Mouse (Mus musculus): ENCODE results near the gene Negr1.

Negr1 gene

DNA sequence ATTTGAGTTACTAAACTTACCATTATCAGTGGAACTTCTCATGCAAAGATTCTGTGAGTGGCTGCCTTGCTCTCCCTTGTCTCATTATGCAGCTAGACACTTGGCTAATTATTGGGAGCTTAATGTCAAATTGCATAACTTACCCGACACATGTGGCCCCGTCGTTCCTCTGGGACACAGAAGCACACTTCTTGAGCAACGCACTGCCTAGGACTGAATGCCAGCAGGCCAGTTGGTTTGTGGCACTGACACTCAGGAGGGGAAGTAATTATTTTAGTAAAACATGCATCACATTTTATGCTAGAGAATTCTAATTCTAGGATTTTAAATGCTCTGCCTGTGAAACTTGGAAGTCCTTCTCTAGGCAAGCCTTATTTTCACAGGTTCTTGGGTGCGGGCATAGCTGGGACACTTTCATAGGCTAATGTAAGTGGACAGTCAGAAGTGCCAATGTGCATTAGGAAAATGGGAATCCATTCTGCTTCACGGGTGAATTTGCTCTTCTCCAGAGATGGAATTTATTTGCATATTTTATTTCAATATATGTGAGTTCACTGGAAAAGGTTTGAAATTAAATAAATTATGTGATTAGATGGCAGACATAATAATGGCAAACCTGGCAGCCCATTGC, 234.6 kb downstream of the Negr1 start:
- DNase-seq (ENCODE audit: low read depth) = no peak

GRCm38 (mm10) chr3:156799228-156799627, 237.6 kb downstream of the Negr1 start:
- DNase-seq (ENCODE audit: low read depth) = no peak

GRCm38 (mm10) chr3:156809836-156810235, 248.2 kb downstream of the Negr1 start:
- no peak for DNase-seq (ENCODE audit: low read depth)

DNA sequence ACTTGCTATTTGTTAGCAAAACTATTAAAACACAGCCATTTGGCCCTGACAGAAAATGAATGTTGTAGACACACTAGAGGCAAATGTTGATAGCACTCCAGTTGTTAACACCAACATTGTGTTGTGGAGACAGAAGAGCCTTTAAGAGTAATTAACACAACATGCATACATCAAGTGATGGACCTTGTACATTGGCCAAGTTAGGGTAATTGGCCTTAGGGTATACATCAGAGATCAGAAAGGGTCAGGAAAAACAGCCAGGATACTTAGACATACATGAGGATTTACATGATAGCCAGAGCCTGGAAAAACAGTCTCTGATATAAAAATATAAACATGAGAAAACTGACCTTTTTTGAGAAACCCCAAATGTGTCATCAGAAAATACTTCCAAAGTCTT, 255.3 kb downstream of the Negr1 start:
- no peak for DNase-seq (ENCODE audit: low read depth)

- no peak for DNase-seq (ENCODE audit: low read depth)
These were observed 255.9 kb downstream of the Negr1 start for GRCm38 (mm10) chr3:156817452-156817851.

GRCm38 (mm10) chr3:156823039-156823438, 261.4 kb downstream of the Negr1 start:
- DNase-seq (ENCODE audit: low read depth) = no peak

- DNase-seq (ENCODE audit: low read depth) = no peak
These were observed 272.3 kb downstream of the Negr1 start for GRCm38 (mm10) chr3:156833920-156834319.

- no peak for DNase-seq (ENCODE audit: low read depth)
These were observed 277.0 kb downstream of the Negr1 start for GRCm38 (mm10) chr3:156838550-156838949.

- no peak for DNase-seq (ENCODE audit: low read depth)
These were observed 286.8 kb downstream of the Negr1 start for GRCm38 (mm10) chr3:156848385-156848784.

GRCm38 (mm10) chr3:156851921-156852320, 290.3 kb downstream of the Negr1 start:
- DNase-seq (ENCODE audit: low read depth) = no peak

GRCm38 (mm10) chr3:156870239-156870921, 308.8 kb downstream of the Negr1 start:
- no peak for DNase-seq (ENCODE audit: low read depth)

DNA sequence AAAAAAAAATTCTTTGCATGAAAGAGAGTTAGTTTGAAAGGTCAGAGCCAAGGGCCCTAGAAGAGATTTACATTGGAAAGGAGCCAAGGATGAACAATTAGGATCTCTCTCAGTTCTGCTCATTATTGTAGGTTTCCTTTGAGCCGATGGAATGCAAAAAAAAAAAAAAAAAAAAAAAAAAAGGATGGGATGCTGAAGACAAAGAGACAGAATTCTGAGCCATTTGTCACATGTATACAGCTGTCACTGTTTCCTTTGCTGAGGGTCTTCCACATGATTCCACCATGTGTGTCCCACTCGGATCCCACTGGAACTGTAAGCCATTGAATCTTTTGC, 309.3 kb downstream of the Negr1 start:
- no peak for DNase-seq (ENCODE audit: low read depth)

DNA sequence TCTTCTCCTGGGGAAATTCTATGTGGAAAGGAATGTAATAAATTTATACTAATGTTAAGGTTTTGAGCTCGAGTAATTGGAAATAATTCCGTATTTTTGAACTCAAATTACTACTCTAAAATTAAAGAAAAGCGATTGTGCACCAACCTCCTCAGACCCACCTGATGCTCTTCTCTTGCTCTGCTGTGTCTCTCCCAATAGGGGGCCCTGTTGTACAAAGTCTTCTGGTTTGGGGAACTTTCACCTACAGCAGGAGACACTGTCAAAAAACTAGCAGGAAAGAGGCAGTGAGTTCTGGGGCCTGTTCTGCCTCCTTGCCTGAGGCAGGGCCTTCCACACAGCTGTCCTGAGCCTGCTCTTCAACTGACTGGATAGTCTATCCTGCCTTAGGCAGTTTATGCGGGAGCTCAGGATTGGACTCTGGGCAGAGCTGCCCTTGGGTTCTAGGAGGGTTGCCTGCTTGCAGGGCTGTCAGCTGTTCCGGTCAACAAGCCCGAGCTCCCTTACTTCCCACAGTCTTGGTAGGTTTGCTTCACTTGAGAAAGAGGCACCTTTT, 310.1 kb downstream of the Negr1 start:
- DNase-seq (ENCODE audit: low read depth) = no peak

GRCm38 (mm10) chr3:156876551-156876950, 315.0 kb downstream of the Negr1 start:
- DNase-seq (ENCODE audit: low read depth) = no peak

GRCm38 (mm10) chr3:156882129-156882528, 320.5 kb downstream of the Negr1 start:
- DNase-seq (ENCODE audit: low read depth) = no peak

DNA sequence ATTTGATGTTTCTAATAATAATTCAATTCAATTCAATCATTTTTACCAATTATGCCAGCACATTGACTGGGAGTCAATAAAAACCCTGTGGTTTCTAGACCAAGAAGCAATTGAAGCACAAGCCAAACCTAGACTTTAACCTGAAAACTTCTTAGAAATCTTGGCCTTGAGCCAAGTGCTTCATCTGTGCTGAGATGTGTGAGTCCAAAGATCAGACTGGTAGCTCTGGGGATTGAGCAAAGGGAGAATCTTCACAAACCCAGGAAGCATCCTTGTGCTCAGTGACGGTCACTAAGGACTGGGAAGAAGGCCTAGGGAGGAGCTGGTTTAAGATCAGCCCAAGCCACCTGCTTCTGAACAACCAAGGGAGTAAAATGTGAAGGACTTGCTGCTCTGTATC, 322.3 kb downstream of the Negr1 start:
- no peak for DNase-seq (ENCODE audit: low read depth)

DNA sequence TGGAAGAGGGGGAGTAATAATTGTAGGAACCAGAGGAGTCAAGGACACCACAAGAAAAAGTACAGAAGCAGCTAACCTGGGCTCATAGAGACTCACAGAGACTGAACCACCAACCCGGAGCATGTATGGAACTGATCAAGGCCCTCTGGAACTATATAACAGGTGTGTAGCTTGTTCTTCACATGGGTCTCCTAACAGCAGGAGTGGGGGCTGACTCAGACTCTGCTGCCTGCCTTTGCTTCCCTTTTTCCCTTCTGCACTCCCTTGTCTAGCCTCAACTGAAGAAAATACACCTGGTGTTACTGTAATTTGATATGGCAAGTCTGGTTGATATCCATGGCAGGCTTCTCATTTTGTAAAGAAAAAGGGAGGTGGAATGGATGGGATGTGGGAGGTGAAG, 324.1 kb downstream of the Negr1 start:
- no peak for DNase-seq (ENCODE audit: low read depth)

- no peak for DNase-seq (ENCODE audit: low read depth)
These were observed 325.3 kb downstream of the Negr1 start for GRCm38 (mm10) chr3:156886915-156887314.

DNA sequence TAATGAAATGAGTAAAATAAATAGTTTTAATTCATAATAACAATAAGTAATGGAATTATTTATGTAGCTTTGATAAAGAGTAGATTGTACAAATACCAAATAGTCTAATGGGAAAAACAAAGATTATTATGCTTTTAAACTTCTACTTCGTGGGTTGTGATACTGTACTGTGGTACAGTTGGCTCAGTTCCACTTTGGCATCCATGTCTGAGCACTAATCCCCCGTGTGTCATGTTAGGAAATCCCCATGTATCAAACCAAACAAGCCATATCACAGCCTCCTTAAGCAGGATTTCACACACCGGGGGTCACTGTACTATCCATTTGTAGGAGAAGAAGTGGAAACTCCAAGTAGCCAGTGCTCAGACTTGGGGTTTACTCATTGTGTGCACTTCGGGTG, 329.4 kb downstream of the Negr1 start:
- no peak for DNase-seq (ENCODE audit: low read depth)

DNA sequence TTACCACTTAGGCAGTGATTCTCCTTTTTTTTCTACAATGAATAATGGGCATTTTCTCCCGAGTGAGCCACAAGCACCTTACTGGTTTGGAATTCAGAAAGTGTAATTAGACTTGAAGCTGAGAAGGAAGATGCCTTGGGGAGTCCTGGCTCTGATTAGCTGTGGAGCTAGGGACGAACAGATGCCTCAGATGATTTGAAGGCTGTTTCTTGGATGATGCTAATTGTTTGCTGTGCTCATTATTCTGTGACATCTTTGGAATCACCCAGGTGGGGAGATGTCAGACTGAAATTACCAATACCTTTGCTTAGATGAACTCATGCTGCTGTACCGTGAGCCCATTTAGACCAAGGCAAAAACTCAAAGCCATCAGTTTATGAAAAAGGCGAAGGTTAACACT, 333.7 kb downstream of the Negr1 start:
- no peak for DNase-seq (ENCODE audit: low read depth)

DNA sequence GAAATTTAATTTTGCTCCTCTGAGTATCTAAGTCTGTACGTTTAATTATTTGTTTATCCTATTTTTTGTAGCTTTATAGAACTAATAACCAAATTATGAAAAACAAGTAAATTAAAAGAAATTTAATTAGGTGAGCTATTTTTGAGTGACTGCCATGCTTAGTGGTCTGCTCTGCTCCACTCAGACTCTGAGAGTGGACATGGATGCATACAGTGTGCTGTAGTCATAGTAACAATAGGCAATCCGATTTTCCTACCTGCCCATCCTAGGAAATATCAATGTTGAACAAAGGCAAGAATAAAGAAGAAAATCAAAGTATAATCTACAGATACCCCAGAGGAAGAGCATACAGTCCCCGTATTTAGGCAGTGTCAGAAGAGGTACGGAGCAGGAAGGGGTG, 334.5 kb downstream of the Negr1 start:
- no peak for DNase-seq (ENCODE audit: low read depth)

DNA sequence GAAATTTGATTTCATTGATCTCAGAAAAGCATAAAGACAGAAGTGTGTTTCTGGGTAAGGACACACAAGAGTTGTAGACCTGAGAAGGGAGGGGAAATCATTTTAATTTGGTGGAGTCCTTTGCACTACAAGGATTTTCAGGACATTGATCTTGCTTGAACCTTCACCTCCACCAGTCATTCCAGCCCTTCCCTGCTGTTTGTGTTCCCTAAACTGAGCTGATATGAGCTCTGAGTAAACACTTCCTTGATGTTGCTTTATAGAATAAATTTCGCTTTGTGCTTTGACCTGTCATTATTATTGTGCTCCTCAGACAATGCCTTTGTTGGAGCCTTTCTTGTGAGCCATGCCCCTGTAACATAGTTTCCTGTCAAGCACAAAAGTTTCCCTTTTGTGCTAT, 335.0 kb downstream of the Negr1 start:
- no peak for DNase-seq (ENCODE audit: low read depth)

- no peak for DNase-seq (ENCODE audit: low read depth)
These were observed 339.5 kb downstream of the Negr1 start for GRCm38 (mm10) chr3:156901140-156901539.
